ENCODE assay signal across 24 mouse cellular contexts in genomic region chr5:120809171-120809570, GRCm38 (mm10). TPM values are rescaled to one million over a fixed set of nuclear protein-coding genes. Genes with fewer than 3 reads are reported as not detected.
"Had no signal": no experiment of that assay in that cellular context is flagged by ENCODE, and none has a peak within 500 bp of the region (broad histone marks: within the 10 kb centered on the region; RNA-seq: fewer than 3 reads in every experiment).

No protein-coding gene starts in this region.

- H3K36me3 ChIP-seq: limb, embryonic 15.5 days; midbrain, embryonic 15.5 days; neural tube, embryonic 12.5 days had no signal

- H3K9me3 ChIP-seq: limb, embryonic 15.5 days; megakaryocyte, embryonic 14.5 days; midbrain, embryonic 15.5 days had no signal

- ATAC-seq: hindbrain, postnatal 0 days; lung, postnatal 0 days; midbrain, embryonic 15.5 days had no signal

- H3K27me3 ChIP-seq: limb, embryonic 15.5 days; midbrain, embryonic 15.5 days; neural tube, embryonic 12.5 days had no signal

- H3K27ac ChIP-seq: hindbrain, postnatal 0 days; kidney, postnatal 0 days; limb, embryonic 15.5 days; liver, embryonic 14.5 days; macrophage; midbrain, embryonic 15.5 days; neural tube, embryonic 12.5 days had no signal

- DNase-seq: layer of hippocampus, adult 9-11 months; layer of hippocampus, postnatal 36 days; lung, adult 18-20 months; spleen, adult 18-20 months; thymus, adult 18-20 months; thymus, postnatal 14 days had no signal

- H3K4me2 ChIP-seq: limb, embryonic 15.5 days; midbrain, embryonic 11.5 days; midbrain, embryonic 15.5 days; neural tube, embryonic 12.5 days had no signal

- H3K4me3 ChIP-seq: limb, embryonic 15.5 days; megakaryocyte, embryonic 14.5 days; midbrain, embryonic 15.5 days; neural tube, embryonic 12.5 days had no signal

- H3K4me1 ChIP-seq: neural tube, embryonic 12.5 days had no signal

- H3K9ac ChIP-seq: limb, embryonic 15.5 days; liver, embryonic 14.5 days; midbrain, embryonic 15.5 days; neural tube, embryonic 12.5 days had no signal

RNA-seq across cellular contexts. Expression of gene Oas1e, which starts 13.8 kb away (rescaled TPM):
- total RNA-seq: layer of hippocampus, adult 18-20 months; layer of hippocampus, postnatal 36 days; left cerebral cortex, adult 8-10 months; left cerebral cortex, postnatal 25 days; monocyte, adult 5-6 weeks had no signal
- polyA plus RNA-seq: intestine, embryonic 14.5 days; kidney, postnatal 0 days; limb, embryonic 11.5 days; limb, embryonic 15.5 days; liver, embryonic 14.5 days; macrophage; neural tube, embryonic 12.5 days; stomach, embryonic 14.5 days had no signal

RNA-seq across cellular contexts. Expression of gene Oas3, which starts 31.7 kb away (rescaled TPM):
- total RNA-seq: layer of hippocampus, adult 18-20 months; layer of hippocampus, postnatal 36 days; left cerebral cortex, adult 8-10 months; left cerebral cortex, postnatal 25 days had no signal
- polyA plus RNA-seq: stomach, embryonic 14.5 days had no signal

RNA-seq across cellular contexts. Expression of gene Oas1f, which starts 38.0 kb away (rescaled TPM):
- total RNA-seq: hindbrain, postnatal 0 days; layer of hippocampus, adult 18-20 months; layer of hippocampus, postnatal 36 days; left cerebral cortex, adult 8-10 months; left cerebral cortex, postnatal 25 days; monocyte, adult 5-6 weeks; neutrophil, adult 5-6 weeks had no signal
- polyA plus RNA-seq: hindbrain, postnatal 0 days; intestine, embryonic 14.5 days; limb, embryonic 11.5 days; liver, embryonic 14.5 days; lung, postnatal 0 days; macrophage; midbrain, embryonic 15.5 days; neural tube, embryonic 12.5 days had no signal

RNA-seq across cellular contexts. Expression of gene Oas1h, which starts 52.0 kb away (rescaled TPM):
- total RNA-seq: hindbrain, postnatal 0 days; layer of hippocampus, adult 18-20 months; layer of hippocampus, postnatal 36 days; left cerebral cortex, adult 8-10 months; left cerebral cortex, postnatal 25 days; monocyte, adult 5-6 weeks; neutrophil, adult 5-6 weeks had no signal
- polyA plus RNA-seq: hindbrain, postnatal 0 days; intestine, embryonic 14.5 days; limb, embryonic 11.5 days; limb, embryonic 15.5 days; liver, embryonic 14.5 days; lung, postnatal 0 days; macrophage; midbrain, embryonic 11.5 days; midbrain, embryonic 15.5 days; neural tube, embryonic 12.5 days; stomach, embryonic 14.5 days had no signal
